In the genomic region with DNA sequence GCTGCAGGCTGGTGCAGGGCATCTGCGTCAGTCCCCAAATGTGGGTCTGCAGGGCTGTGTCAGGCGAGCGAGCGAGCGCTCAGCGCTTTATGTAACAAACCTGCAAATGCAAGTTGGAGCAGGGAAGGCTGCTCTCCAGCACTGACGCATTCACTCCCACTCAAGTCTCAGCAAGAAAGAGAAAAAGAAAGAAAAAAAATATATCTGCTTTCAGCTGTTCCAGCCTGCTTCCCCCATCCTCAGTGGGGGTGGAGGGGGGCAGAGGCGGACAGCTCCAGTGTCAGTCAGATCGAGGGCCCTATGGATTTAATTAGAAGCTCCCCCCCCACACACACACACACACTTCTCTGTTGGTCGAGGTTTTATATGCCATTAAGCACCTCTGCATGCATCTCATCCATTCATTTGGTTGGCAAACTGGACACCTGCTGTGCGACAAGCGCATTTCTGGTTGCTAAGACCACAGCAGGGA, we compare ENCODE assay signal across 9 mouse cellular contexts. TPM values are rescaled to one million over a fixed set of nuclear protein-coding genes. Genes with fewer than 3 reads are reported as not detected.
DNase-seq lines count a peak whose midpoint lies in the region; ATAC-seq and TF ChIP-seq lines count a peak whose summit lies in the region.
"Had no signal": no experiment of that assay in that cellular context is flagged by ENCODE, and none has a peak within 500 bp of the region (broad histone marks: within the 10 kb centered on the region; RNA-seq: fewer than 3 reads in every experiment).

No protein-coding gene starts in this region.

- 74% methylated on average over 12 of the region's 12 CpGs for WGBS in kidney, adult 2 months
- WGBS in forebrain, embryonic 12.5 days = 13% methylated on average over 12 of the region's 12 CpGs
- WGBS in olfactory bulb, adult 2 months = 17% methylated on average over 12 of the region's 12 CpGs
- 19% methylated on average over 12 of the region's 12 CpGs for WGBS in heart, embryonic 10.5 days

- peak overlapping the region; percentile 94 for H3K4me2 ChIP-seq in forebrain, embryonic 12.5 days

- H3K9me3 ChIP-seq in forebrain, embryonic 12.5 days = no peaks in the 10 kb centered on the region
- no peaks in the 10 kb centered on the region for H3K9me3 ChIP-seq in heart, embryonic 10.5 days

- DNase-seq in kidney, adult 2 months = no peak
- DNase-seq in kidney, adult 9 months = no peak
- DNase-seq in layer of hippocampus, postnatal 36 days = peak; percentile 65 to 68
- no peak for DNase-seq in heart, adult 8-10 months (ENCODE audit: low spot score)
- no peak for DNase-seq in lung, postnatal 36 days
- no peak for DNase-seq in heart, embryonic 10.5 days (ENCODE audit: low spot score)

- H3K4me1 ChIP-seq in kidney, adult 2 months (ENCODE audit: control insufficient read depth, insufficient read depth, low read length) = peaks cover 22% of the 10 kb centered on the region
- H3K4me1 ChIP-seq in forebrain, embryonic 12.5 days = peaks cover 40% of the 10 kb centered on the region
- peaks cover 27% of the 10 kb centered on the region for H3K4me1 ChIP-seq in olfactory bulb, adult 2 months (ENCODE audit: control insufficient read depth, insufficient read depth, low read length)
- H3K4me1 ChIP-seq in heart, embryonic 10.5 days = peaks cover 42% of the 10 kb centered on the region

- ATAC-seq in forebrain, embryonic 12.5 days (ENCODE audit: low FRiP score) = peak; percentile 47; the same call in 1 of the 2 replicates

- H3K4me3 ChIP-seq in kidney, adult 2 months (ENCODE audit: insufficient read depth, low read depth, low read length) = peak overlapping the region; percentile 81
- peak overlapping the region; percentile 56 for H3K4me3 ChIP-seq in forebrain, embryonic 12.5 days (replicated peaks)
- H3K4me3 ChIP-seq in olfactory bulb, adult 2 months (ENCODE audit: insufficient read depth, low read depth, low read length) = peak overlapping the region; percentile 83
- H3K4me3 ChIP-seq in heart, embryonic 10.5 days = no peak overlapping the region

- TF ChIP-seq POLR2A in kidney, adult 2 months (IDR thresholded peaks at IDR 0.05; ENCODE audit: low read depth, low read length) = no peak
- peak; percentile 44; the same call in 1 of the 2 replicates for TF ChIP-seq POLR2A in olfactory bulb, adult 2 months (IDR thresholded peaks at IDR 0.05; ENCODE audit: insufficient read depth, low read depth, low read length)

- no peaks in the 10 kb centered on the region for H3K27me3 ChIP-seq in kidney, adult 2 months (replicated peaks; ENCODE audit: control insufficient read depth, insufficient read depth, low read length)
- peaks cover 38% of the 10 kb centered on the region for H3K27me3 ChIP-seq in forebrain, embryonic 12.5 days
- peaks cover 72% of the 10 kb centered on the region for H3K27me3 ChIP-seq in heart, embryonic 10.5 days (ENCODE audit: insufficient read depth, poor library complexity, severe bottlenecking)

- H3K27ac ChIP-seq in kidney, adult 2 months (ENCODE audit: insufficient read depth, low read depth, low read length) = no peak overlapping the region
- H3K27ac ChIP-seq in forebrain, embryonic 12.5 days = peak overlapping the region; percentile 36; the same call in 1 of the 2 replicates
- H3K27ac ChIP-seq in olfactory bulb, adult 2 months (ENCODE audit: insufficient read depth, low read depth, low read length) = peak overlapping the region; percentile 97
- no peak overlapping the region for H3K27ac ChIP-seq in heart, embryonic 10.5 days

- no peaks in the 10 kb centered on the region for H3K36me3 ChIP-seq in kidney, adult 2 months (ENCODE audit: control insufficient read depth, insufficient read depth, low read length)
- H3K36me3 ChIP-seq in forebrain, embryonic 12.5 days (replicated peaks) = no peaks in the 10 kb centered on the region
- H3K36me3 ChIP-seq in heart, embryonic 10.5 days = no peaks in the 10 kb centered on the region

- 0 out of 2 replicates have a peak overlapping the region, but pooled peaks have one; percentile 12 for H3K9ac ChIP-seq in forebrain, embryonic 12.5 days

- TF ChIP-seq CTCF in kidney, adult 2 months (conservative IDR thresholded peaks at IDR 0.05; ENCODE audit: insufficient read depth, insufficient read length, low read depth, low read length) = no peak
- no peak for TF ChIP-seq CTCF in olfactory bulb, adult 2 months (IDR thresholded peaks at IDR 0.05; ENCODE audit: insufficient read depth, low read depth, low read length)

RNA-seq across cellular contexts. Expression of gene Cx3cl1, which starts 1.9 kb away (rescaled TPM):
- polyA plus RNA-seq in kidney, adult 2 months (2012; rRNA removed) = 148 and 169 TPM in 2 replicates
- polyA plus RNA-seq in forebrain, embryonic 12.5 days (2016; fragmentation: Nextera tagmentation; extraction: Ambion mirVana) = 8.3 and 9.4 TPM in 2 replicates
- total RNA-seq in layer of hippocampus, postnatal 36 days (2021) = 100 to 1,000 TPM; 425 TPM
- not detected in 2 replicates for polyA plus RNA-seq in olfactory bulb, adult 2 months (2012; ENCODE audit: insufficient read depth, insufficient read length, low replicate concordance, missing spikeins)
- 1 to 10 TPM; 5.7 to 8.2 (median 7.2) TPM for total RNA-seq in heart, adult 8-10 months (2022)
- 6.2 and 11.0 TPM in 2 replicates for polyA plus RNA-seq in heart, embryonic 10.5 days (2016; fragmentation: Nextera tagmentation; extraction: Ambion mirVana)

RNA-seq across cellular contexts. Expression of gene Ccl22, which starts 28.3 kb away (rescaled TPM):
- 0.87 and 3.7 TPM in 2 replicates for polyA plus RNA-seq in kidney, adult 2 months (2012; rRNA removed)
- polyA plus RNA-seq in forebrain, embryonic 12.5 days (2016; fragmentation: Nextera tagmentation; extraction: Ambion mirVana) = not detected in 2 replicates
- not detected for total RNA-seq in layer of hippocampus, postnatal 36 days (2021)
- not detected in 2 replicates for polyA plus RNA-seq in olfactory bulb, adult 2 months (2012; ENCODE audit: insufficient read depth, insufficient read length, low replicate concordance, missing spikeins)
- total RNA-seq in heart, adult 8-10 months (2022) = not detected
- polyA plus RNA-seq in heart, embryonic 10.5 days (2016; fragmentation: Nextera tagmentation; extraction: Ambion mirVana) = not detected in 2 replicates
- polyA plus RNA-seq: neural tube, embryonic 11.5 days had no signal

RNA-seq across cellular contexts. Expression of gene Ccl17, which starts 36.5 kb away (rescaled TPM):
- 0.64 and 1.0 TPM in 2 replicates for polyA plus RNA-seq in kidney, adult 2 months (2012; rRNA removed)
- 0.56 TPM in 1 of 2 replicates, not detected in the other for polyA plus RNA-seq in forebrain, embryonic 12.5 days (2016; fragmentation: Nextera tagmentation; extraction: Ambion mirVana)
- total RNA-seq in layer of hippocampus, postnatal 36 days (2021) = 1 to 10 TPM; 3.7 to 4.3 TPM
- not detected in 2 replicates for polyA plus RNA-seq in olfactory bulb, adult 2 months (2012; ENCODE audit: insufficient read depth, insufficient read length, low replicate concordance, missing spikeins)
- total RNA-seq in heart, adult 8-10 months (2022) = not detected
- 0.57 and 0.63 TPM in 2 replicates for polyA plus RNA-seq in heart, embryonic 10.5 days (2016; fragmentation: Nextera tagmentation; extraction: Ambion mirVana)
- polyA plus RNA-seq: neural tube, embryonic 11.5 days had no signal

Comparison
In these comparisons a context has a peak if more than half of its experiments do, and no peak if none do; other contexts are left out.
1. DNase-seq: peak in layer of hippocampus, postnatal 36 days (2 of 2); none in kidney, adult 2 months (single experiment), kidney, adult 9 months (single experiment), heart, adult 8-10 months (single experiment), lung, postnatal 36 days (single experiment) and heart, embryonic 10.5 days (single experiment).
2. H3K27ac ChIP-seq: peak in forebrain, embryonic 12.5 days (single experiment) and olfactory bulb, adult 2 months (single experiment); none in kidney, adult 2 months (single experiment) and heart, embryonic 10.5 days (single experiment).